Mouse (Mus musculus): ENCODE results near the gene Gm6408.
"Not testable (repeated sequence)": the region's sequence is repeated elsewhere in the genome, so short reads cannot be mapped to it uniquely, and the experiment has no call there.

Gm6408 gene

GRCm38 (mm10) chr5:146481665-146482064 lies at the start of gene Gm6408:
Gene Gm6408 (plus strand): TSS chr5:146481965.
- in situ Hi-C loops (cut with MboI, MseI), result loop anchor here (5.0 kb wide), 1 partner anchor 324 kb away; no protein-coding TSS in a partner anchor

GRCm38 (mm10) chr5:146432476-146432875 lies 49.3 kb upstream of the Gm6408 start:
- in situ Hi-C loops (cut with MboI, MseI), result no loop called here

- in situ Hi-C loops (cut with MboI, MseI), result no loop called here
Observed at GRCm38 (mm10) chr5:146435316-146435715, 46.4 kb upstream of the Gm6408 start.

GRCm38 (mm10) chr5:146436796-146437195 lies 45.0 kb upstream of the Gm6408 start:
- in situ Hi-C loops (cut with MboI, MseI), result no loop called here

DNA sequence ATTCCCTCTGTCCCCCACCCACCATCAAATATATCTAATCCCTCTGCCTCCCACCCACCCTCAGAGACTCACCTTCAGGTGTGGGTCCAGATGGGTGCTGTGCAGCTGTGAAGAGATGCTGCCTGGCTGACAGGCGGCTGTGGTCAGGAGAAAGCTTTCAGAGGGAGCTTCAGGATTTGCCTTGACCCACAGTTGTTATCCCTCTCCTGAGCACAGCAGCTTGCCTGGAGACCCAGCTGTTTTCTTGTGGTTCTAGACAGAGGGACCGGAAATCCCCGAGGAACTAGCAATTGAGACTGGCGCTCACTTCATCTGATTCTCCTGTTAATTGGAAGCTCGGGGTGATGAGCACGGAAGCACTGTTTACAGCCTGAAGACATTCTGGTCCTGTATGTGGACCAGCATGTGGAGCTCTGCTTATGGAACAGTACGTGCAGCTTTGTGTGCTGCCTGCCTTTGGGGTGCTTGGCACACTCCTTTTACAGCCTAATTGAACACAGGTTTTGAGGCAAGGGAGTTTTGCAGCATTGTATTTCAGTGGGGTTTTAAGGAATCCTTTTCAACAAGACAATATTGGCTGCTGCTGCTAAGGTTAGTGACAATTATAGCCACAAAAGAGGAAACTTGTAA lies 42.5 kb upstream of the Gm6408 start:
- in situ Hi-C loops (cut with MboI, MseI), result no loop called here

- in situ Hi-C loops (cut with MboI, MseI), result no loop called here
Observed at GRCm38 (mm10) chr5:146440273-146440672, 41.5 kb upstream of the Gm6408 start.

DNA sequence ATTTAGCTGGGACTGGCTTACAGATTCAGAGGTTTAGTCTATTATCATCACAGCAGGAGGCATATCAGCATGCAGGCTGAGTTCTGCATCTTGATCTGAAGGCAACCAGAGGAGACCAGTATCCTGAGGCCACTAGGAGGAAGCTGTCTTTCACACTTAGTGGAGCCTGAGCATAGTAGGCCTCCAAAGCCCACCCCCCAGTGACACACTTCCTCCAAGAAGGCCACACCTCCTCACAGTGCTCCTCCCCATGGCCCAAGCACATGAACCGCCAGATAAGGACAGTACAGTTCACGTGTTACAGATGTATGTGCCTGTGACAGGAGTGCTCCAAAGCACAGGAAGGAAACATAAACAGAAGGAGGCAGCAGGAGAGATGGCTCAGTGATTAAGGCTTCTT lies 39.0 kb upstream of the Gm6408 start:
- in situ Hi-C loops (cut with MboI, MseI), result no loop called here

DNA sequence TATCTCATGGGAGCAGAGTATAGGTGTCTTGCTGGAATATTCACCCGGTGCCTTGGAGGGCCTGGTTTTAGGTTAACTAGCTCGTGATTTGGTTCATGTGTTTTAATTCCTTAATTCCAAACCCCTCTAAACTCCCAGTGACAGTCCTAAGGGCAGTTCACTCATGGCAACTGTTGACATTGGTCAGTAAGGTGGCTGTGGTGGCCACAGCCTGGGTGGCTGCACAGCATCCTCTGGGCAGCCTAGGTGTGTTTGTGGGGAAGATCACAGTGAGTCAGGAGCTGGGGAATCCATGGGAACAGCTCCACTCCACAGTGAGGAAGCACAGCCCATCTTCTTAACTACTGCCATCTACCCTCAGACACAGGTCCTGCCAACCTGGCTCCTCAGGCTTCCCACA lies 35.1 kb upstream of the Gm6408 start:
- in situ Hi-C loops (cut with MboI, MseI), result no loop called here

- in situ Hi-C loops (cut with MboI, MseI), result no loop called here
Observed at GRCm38 (mm10) chr5:146451592-146452254, 30.0 kb upstream of the Gm6408 start.

GRCm38 (mm10) chr5:146453556-146453955 lies 28.2 kb upstream of the Gm6408 start:
- in situ Hi-C loops (cut with MboI, MseI), result no loop called here

GRCm38 (mm10) chr5:146461612-146462011 lies 20.2 kb upstream of the Gm6408 start:
- in situ Hi-C loops (cut with MboI, MseI), result loop anchor here (10.0 kb wide), 1 partner anchor 1397 kb away; no protein-coding TSS in a partner anchor

DNA sequence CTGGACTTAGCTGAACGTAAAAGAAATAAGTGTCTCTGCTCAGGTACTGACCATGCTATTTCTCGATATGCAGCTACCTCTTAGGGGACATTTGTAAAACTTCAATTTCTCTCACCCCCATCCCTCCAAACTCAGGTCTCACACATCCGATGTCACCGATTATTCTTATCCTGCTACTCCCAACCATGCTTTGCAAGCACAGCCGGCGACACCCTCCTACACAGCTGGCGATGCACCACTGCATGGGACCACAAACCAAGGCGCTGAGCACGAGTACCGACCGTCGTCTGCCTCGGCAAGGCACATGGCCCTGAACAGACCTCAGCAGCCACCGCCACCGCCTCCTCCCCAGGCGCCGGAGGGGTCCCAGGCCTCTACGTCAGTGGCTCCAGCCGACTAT lies 15.1 kb upstream of the Gm6408 start:
- in situ Hi-C loops (cut with MboI, MseI), result loop anchor here (10.0 kb wide), 1 partner anchor 1402 kb away; no protein-coding TSS in a partner anchor

- in situ Hi-C loops (cut with MboI, MseI), result loop anchor here (10.0 kb wide), 1 partner anchor 1404 kb away; no protein-coding TSS in a partner anchor
Observed at GRCm38 (mm10) chr5:146468311-146468710, 13.5 kb upstream of the Gm6408 start.

DNA sequence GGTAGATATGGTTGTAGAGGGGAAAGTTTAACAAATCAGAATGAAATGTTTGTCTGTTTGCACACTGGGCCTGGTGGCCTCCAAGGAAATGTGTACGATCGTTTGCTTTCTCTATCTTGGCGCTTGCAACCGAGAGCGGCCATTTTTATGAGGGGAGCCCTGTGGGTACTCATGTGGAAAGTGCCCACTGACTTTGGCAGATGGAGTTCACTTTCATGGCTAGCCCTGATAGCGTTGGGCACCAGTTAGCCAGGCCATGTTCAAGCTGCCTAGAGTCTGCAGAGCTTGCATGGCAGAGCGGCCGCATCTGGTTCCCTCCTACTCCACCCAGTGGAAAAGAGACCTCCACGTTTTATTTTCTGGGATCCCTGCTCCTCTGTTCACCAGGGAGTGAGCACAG lies 10.9 kb upstream of the Gm6408 start:
- in situ Hi-C loops (cut with MboI, MseI), result no loop called here

DNA sequence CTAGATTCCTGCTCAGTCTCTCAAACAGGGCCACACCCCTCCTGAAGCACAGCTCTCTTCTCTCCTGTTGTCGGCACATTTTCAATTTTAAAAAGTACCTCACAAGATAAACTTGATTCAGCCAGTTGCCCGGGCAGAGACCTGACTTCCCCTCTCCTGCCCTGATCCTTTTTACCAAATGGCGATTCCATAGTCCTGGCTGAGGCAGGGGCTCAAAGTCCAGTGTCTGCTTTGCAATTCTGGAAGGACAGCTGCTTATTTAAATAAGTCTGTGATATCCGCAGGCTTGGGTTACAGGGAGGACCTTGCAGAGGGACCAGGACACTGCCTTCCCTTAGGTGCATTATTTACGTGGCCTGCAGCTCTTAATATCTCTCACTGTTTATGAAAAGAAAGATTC lies 10.5 kb upstream of the Gm6408 start:
- in situ Hi-C loops (cut with MboI, MseI), result no loop called here

- in situ Hi-C loops (cut with MboI, MseI), result no loop called here
Observed at GRCm38 (mm10) chr5:146471821-146472220, 9.9 kb upstream of the Gm6408 start.

GRCm38 (mm10) chr5:146479564-146479963 lies 2.2 kb upstream of the Gm6408 start:
- in situ Hi-C loops (cut with MboI, MseI), result not testable (repeated sequence)

- in situ Hi-C loops (cut with MboI, MseI), result not testable (repeated sequence)
Observed at GRCm38 (mm10) chr5:146488959-146489358, 7.2 kb downstream of the Gm6408 start.

GRCm38 (mm10) chr5:146491063-146491462 lies 9.3 kb downstream of the Gm6408 start, which contains the start of gene Gm6370:
Gene Gm6370 (plus strand): TSS chr5:146491363.
- in situ Hi-C loops (cut with MboI, MseI), result loop anchor here (5.0 kb wide), 1 partner anchor 36 kb away; the partner anchor contains the start of gene Gm3404

DNA sequence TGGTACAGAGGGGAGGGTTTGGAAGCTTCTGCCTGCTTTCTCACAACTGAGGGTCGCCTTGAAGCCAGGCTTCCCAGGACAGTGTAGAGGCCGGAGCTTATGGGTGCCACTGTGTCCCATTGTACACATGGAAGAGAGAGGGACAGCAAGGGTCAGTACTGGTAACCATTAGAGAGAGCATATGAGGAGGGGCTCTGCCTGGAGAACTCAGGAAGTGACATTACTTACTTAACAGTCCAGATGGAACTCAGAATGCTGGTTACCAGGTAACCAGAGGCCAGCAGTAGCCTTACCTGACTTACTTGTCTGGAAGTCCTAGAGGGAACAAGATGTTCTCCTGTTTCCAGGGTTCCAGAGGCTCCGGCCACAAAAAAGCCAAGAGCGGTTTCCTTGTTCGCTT lies 20.3 kb downstream of the Gm6408 start, which contains the start of gene 4930449I24Rik:
TSS of gene 4930449I24Rik (plus strand) at position 301 of the 400 bp plus-strand sequence.
- in situ Hi-C loops (cut with MboI, MseI), result not testable (repeated sequence)

DNA sequence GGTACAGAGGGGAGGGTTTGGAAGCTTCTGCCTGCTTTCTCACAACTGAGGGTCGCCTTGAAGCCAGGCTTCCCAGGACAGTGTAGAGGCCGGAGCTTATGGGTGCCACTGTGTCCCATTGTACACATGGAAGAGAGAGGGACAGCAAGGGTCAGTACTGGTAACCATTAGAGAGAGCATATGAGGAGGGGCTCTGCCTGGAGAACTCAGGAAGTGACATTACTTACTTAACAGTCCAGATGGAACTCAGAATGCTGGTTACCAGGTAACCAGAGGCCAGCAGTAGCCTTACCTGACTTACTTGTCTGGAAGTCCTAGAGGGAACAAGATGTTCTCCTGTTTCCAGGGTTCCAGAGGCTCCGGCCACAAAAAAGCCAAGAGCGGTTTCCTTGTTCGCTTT lies 32.1 kb downstream of the Gm6408 start, which contains the start of gene Gm3402:
TSS of gene Gm3402 (plus strand) at position 301 of the 400 bp plus-strand sequence.
- in situ Hi-C loops (cut with MboI, MseI), result not testable (repeated sequence)

- in situ Hi-C loops (cut with MboI, MseI), result loop anchor here (5.0 kb wide), 1 partner anchor 33 kb away; the partner anchor contains the start of gene Gm6370
Observed at GRCm38 (mm10) chr5:146525501-146525900, 43.7 kb downstream of the Gm6408 start, which contains the start of gene Gm3404. Gene Gm3404 (plus strand): TSS chr5:146525801.
